Mouse (Mus musculus): ENCODE results near the gene Pi4ka. TPM values are rescaled to one million over a fixed set of nuclear protein-coding genes. Genes with fewer than 3 reads are reported as not detected.

The Pi4ka gene
- polyA plus RNA-seq (2017; shearing (Covaris generic)), result 33.9 TPM

GRCm38 (mm10) chr16:17405736-17406443 is at the start of gene Pi4ka, which contains the start of gene Snap29:
Gene Pi4ka (minus strand): TSS chr16:17406314.
Gene Snap29 (plus strand): TSS chr16:17405986.

GRCm38 (mm10) chr16:17451541-17452372 is 45.6 kb upstream of the Pi4ka start, which contains the start of gene Crkl:
Gene Crkl (plus strand): TSS chr16:17451987.

GRCm38 (mm10) chr16:17331116-17331515 is 75.0 kb downstream of the Pi4ka start, which contains the start of gene Serpind1:
Gene Serpind1 (plus strand): TSS chr16:17331371.

GRCm38 (mm10) chr16:17275721-17276120 is 130.4 kb downstream of the Pi4ka start, which contains the start of gene Tmem191c:
Gene Tmem191c (plus strand): TSS chr16:17276077.

GRCm38 (mm10) chr16:17232794-17233701 is 173.1 kb downstream of the Pi4ka start, which contains the start of gene Hic2:
Gene Hic2 (plus strand): TSS chr16:17233572.

Other genes starting within 250 kb of the Pi4ka start
- 361 TPM for gene Ube2l3, start 203.7 kb downstream of the Pi4ka start, polyA plus RNA-seq (2017; shearing (Covaris generic))
- gene Rimbp3, start 197.7 kb downstream of the Pi4ka start, polyA plus RNA-seq (2017; shearing (Covaris generic)), result not detected
- gene Hic2, start 172.7 kb downstream of the Pi4ka start, polyA plus RNA-seq (2017; shearing (Covaris generic)), result 1.4 TPM
- 106 TPM for gene Tmem191c, start 130.2 kb downstream of the Pi4ka start, polyA plus RNA-seq (2017; shearing (Covaris generic))
- gene Serpind1, start 74.9 kb downstream of the Pi4ka start, polyA plus RNA-seq (2017; shearing (Covaris generic)), result 0.31 TPM
- 23.1 TPM for gene Snap29, start 328 bp downstream of the Pi4ka start, polyA plus RNA-seq (2017; shearing (Covaris generic))
- gene Crkl, start 45.7 kb upstream of the Pi4ka start, polyA plus RNA-seq (2017; shearing (Covaris generic)), result 94.8 TPM
- not detected for gene Aifm3, start 83.3 kb upstream of the Pi4ka start, polyA plus RNA-seq (2017; shearing (Covaris generic))
- 67.0 TPM for gene Lztr1, start 102.4 kb upstream of the Pi4ka start, polyA plus RNA-seq (2017; shearing (Covaris generic))
- 82.1 TPM for gene Thap7, start 124.8 kb upstream of the Pi4ka start, polyA plus RNA-seq (2017; shearing (Covaris generic))
- gene Lrrc74b, start 154.9 kb upstream of the Pi4ka start, polyA plus RNA-seq (2017; shearing (Covaris generic)), result not detected
- not detected for gene P2rx6, start 155.6 kb upstream of the Pi4ka start, polyA plus RNA-seq (2017; shearing (Covaris generic))
- gene Slc7a4, start 176.9 kb upstream of the Pi4ka start, polyA plus RNA-seq (2017; shearing (Covaris generic)), result 1.1 TPM
- 23.7 TPM for gene Smpd4, start 213.0 kb upstream of the Pi4ka start, polyA plus RNA-seq (2017; shearing (Covaris generic))
- 0.67 TPM for gene Ccdc74a, start 240.2 kb upstream of the Pi4ka start, polyA plus RNA-seq (2017; shearing (Covaris generic))